Mouse (Mus musculus): ENCODE measurements around the gene Ppp1r16b. TPM values are rescaled to one million over a fixed set of nuclear protein-coding genes. Genes with fewer than 3 reads are reported as not detected.

Gene Ppp1r16b
- polyA plus RNA-seq, 1 experiment from 2014 or later, result 30.6 TPM

GRCm38 (mm10) chr2:158767742-158768339 is 102.6 kb downstream of the Ppp1r16b start, which contains the start of gene Fam83d:
TSS of gene Fam83d (plus strand) at chr2:158768093.
- TF ChIP-seq EP300 (IDR thresholded peaks at IDR 0.05), result no peak
- peak; percentile 93 for TF ChIP-seq CTCF (IDR thresholded peaks at IDR 0.05)
- H3K36me3 ChIP-seq (ENCODE audit: insufficient read depth, low read length), result no peaks in the 10 kb centered on the region
- DNase-seq (ENCODE audit: low spot score) (peak; percentile 99), ATAC-seq (peak; percentile 100)
- H3K4me1 ChIP-seq (ENCODE audit: insufficient read depth, low read depth, low read length), result peaks cover 18% of the 10 kb centered on the region
- peak within 1 kb of the TSS; percentile 100 for H3K4me2 ChIP-seq (replicated peaks; ENCODE audit: low read depth, low read length)
- no peaks in the 10 kb centered on the region for H3K9me3 ChIP-seq (ENCODE audit: low read length)
- peak within 1 kb of the TSS; percentile 57 for H3K4me3 ChIP-seq (ENCODE audit: low read depth, low read length)
- H3K27me3 ChIP-seq (replicated peaks; ENCODE audit: insufficient read depth, low read length), result no peaks in the 10 kb centered on the region
- under 1% methylated on average over 45 of the region's 48 CpGs for WGBS
- H3K27ac ChIP-seq (ENCODE audit: low read length), result no peak within 1 kb of the TSS
- peak within 1 kb of the TSS; percentile 32; the same call in 1 of the 2 replicates for H3K9ac ChIP-seq (replicated peaks; ENCODE audit: low read depth)

- DNase-seq (ENCODE audit: low spot score), result peak; percentile 24
- no peak overlapping the region for H3K27ac ChIP-seq (ENCODE audit: low read length)
- under 1% methylated on average over 36 of the region's 37 CpGs for WGBS
- TF ChIP-seq EP300 (IDR thresholded peaks at IDR 0.05) (no peak), CTCF (IDR thresholded peaks at IDR 0.05) (no peak)
- H3K36me3 ChIP-seq (ENCODE audit: insufficient read depth, low read length), result no peaks in the 10 kb centered on the region
- peak overlapping the region; percentile 100 for H3K4me2 ChIP-seq (replicated peaks; ENCODE audit: low read depth, low read length)
- no peaks in the 10 kb centered on the region for H3K9me3 ChIP-seq (ENCODE audit: low read length)
- ATAC-seq, result no peak
- H3K9ac ChIP-seq (replicated peaks; ENCODE audit: low read depth), result peak overlapping the region; percentile 32; the same call in 1 of the 2 replicates
- H3K4me3 ChIP-seq (ENCODE audit: low read depth, low read length), result peak overlapping the region; percentile 57
- H3K4me1 ChIP-seq (ENCODE audit: insufficient read depth, low read depth, low read length), result peaks cover 18% of the 10 kb centered on the region
- H3K27me3 ChIP-seq (replicated peaks; ENCODE audit: insufficient read depth, low read length), result no peaks in the 10 kb centered on the region
These were observed 103.2 kb downstream of the Ppp1r16b start for GRCm38 (mm10) chr2:158768350-158768749.

GRCm38 (mm10) chr2:158768771-158769170 is 103.6 kb downstream of the Ppp1r16b start:
- WGBS, result 1% methylated on average over 5 of the region's 5 CpGs
- no peak for TF ChIP-seq CTCF (IDR thresholded peaks at IDR 0.05)
- TF ChIP-seq EP300 (IDR thresholded peaks at IDR 0.05), result no peak
- Histone ChIP-seq H3K27me3 (replicated peaks; ENCODE audit: insufficient read depth, low read length) (no peaks in the 10 kb centered on the region), H3K36me3 (ENCODE audit: insufficient read depth, low read length) (no peaks in the 10 kb centered on the region), H3K9me3 (ENCODE audit: low read length) (no peaks in the 10 kb centered on the region), H3K9ac (replicated peaks; ENCODE audit: low read depth) (no peak overlapping the region), H3K4me1 (ENCODE audit: insufficient read depth, low read depth, low read length) (peaks cover 18% of the 10 kb centered on the region), H3K4me3 (ENCODE audit: low read depth, low read length) (peak overlapping the region; percentile 57), H3K27ac (ENCODE audit: low read length) (no peak overlapping the region), H3K4me2 (replicated peaks; ENCODE audit: low read depth, low read length) (peak overlapping the region; percentile 100)
- no peak for ATAC-seq
- DNase-seq (ENCODE audit: low spot score), result no peak

DNA sequence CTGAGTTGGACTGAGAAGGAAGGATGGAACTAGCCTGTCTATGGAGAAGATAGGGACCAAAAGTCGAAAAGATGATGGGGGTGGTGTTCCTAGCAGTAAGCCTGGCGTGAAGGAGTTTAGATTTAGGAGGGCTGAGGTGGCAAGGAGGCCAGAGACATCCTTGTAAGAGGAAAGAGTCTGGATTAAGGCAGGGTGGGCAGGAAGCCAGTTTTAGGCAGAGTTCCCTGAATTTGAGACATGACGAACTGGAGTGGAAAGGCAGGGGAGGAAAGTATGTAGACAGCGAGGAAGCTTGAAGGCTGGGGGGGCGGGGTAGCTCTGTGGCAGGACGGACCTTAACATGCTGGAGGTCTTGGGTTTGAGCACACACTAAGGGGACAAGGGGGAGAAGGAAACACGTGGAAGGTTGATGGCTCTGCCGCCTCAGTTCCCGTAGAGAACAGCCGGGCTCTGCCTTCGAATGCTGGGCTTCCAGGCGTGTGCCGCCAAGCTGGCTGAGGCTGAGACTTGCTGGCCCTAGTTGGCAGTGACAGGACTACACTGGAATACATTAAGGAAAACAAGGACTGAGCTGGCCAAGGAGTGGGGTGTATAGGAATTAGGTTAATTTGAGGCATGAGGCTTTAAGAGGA is 105.0 kb downstream of the Ppp1r16b start:
- Histone ChIP-seq H3K4me1 (ENCODE audit: insufficient read depth, low read depth, low read length) (peaks cover 18% of the 10 kb centered on the region), H3K9me3 (ENCODE audit: low read length) (no peaks in the 10 kb centered on the region), H3K27ac (ENCODE audit: low read length) (no peak overlapping the region), H3K4me2 (replicated peaks; ENCODE audit: low read depth, low read length) (peak overlapping the region; percentile 48), H3K27me3 (replicated peaks; ENCODE audit: insufficient read depth, low read length) (no peaks in the 10 kb centered on the region), H3K9ac (replicated peaks; ENCODE audit: low read depth) (no peak overlapping the region), H3K4me3 (ENCODE audit: low read depth, low read length) (0 out of 2 replicates have a peak overlapping the region, but pooled peaks have one; percentile 2), H3K36me3 (ENCODE audit: insufficient read depth, low read length) (no peaks in the 10 kb centered on the region)
- TF ChIP-seq CTCF (IDR thresholded peaks at IDR 0.05) (no peak), EP300 (IDR thresholded peaks at IDR 0.05) (no peak)
- 5% methylated on average over 13 of the region's 13 CpGs for WGBS
- no peak for ATAC-seq
- peak; percentile 62 for DNase-seq (ENCODE audit: low spot score)

- Histone ChIP-seq H3K27ac (ENCODE audit: low read length) (no peak overlapping the region), H3K27me3 (replicated peaks; ENCODE audit: insufficient read depth, low read length) (no peaks in the 10 kb centered on the region)
These were observed 106.0 kb downstream of the Ppp1r16b start for GRCm38 (mm10) chr2:158771066-158771763.

DNA sequence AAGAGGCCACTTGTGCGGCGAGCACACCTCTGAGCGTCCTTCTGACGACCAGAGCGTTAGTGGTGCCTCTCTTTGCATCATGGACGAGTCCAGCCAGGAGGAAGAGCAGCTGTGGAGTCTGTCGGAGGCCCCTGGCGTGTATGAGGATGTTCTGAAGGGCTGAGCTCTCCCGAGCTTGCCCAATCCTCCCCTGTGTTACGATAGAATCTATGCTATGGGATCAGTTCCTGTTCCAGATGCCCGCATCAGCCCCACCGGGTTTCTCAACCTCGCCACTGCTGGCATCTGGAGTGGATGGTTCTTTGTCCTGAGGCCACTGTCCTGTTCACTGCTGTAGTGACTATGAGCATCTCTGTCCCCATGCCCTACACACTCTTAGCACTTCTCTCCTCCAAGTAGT is 107.6 kb downstream of the Ppp1r16b start:
- ATAC-seq, result no peak
- TF ChIP-seq CTCF (IDR thresholded peaks at IDR 0.05) (no peak), EP300 (IDR thresholded peaks at IDR 0.05) (no peak)
- Histone ChIP-seq H3K27me3 (replicated peaks; ENCODE audit: insufficient read depth, low read length) (no peaks in the 10 kb centered on the region), H3K36me3 (ENCODE audit: insufficient read depth, low read length) (no peaks in the 10 kb centered on the region), H3K4me3 (ENCODE audit: low read depth, low read length) (no peak overlapping the region), H3K9me3 (ENCODE audit: low read length) (no peaks in the 10 kb centered on the region), H3K4me2 (replicated peaks; ENCODE audit: low read depth, low read length) (no peak overlapping the region), H3K27ac (ENCODE audit: low read length) (no peak overlapping the region), H3K9ac (replicated peaks; ENCODE audit: low read depth) (no peak overlapping the region), H3K4me1 (ENCODE audit: insufficient read depth, low read depth, low read length) (peaks cover 27% of the 10 kb centered on the region)
- peak; percentile 13 for DNase-seq (ENCODE audit: low spot score)
- 69% methylated on average over 13 of the region's 13 CpGs for WGBS

More at GRCm38 (mm10) chr2:158771066-158771763, 106.0 kb downstream of the Ppp1r16b start:
- H3K9me3 ChIP-seq (ENCODE audit: low read length), result no peaks in the 10 kb centered on the region
- peaks cover 18% of the 10 kb centered on the region for H3K4me1 ChIP-seq (ENCODE audit: insufficient read depth, low read depth, low read length)
- 40% methylated on average over 11 of the region's 11 CpGs for WGBS
- no peak for TF ChIP-seq EP300 (IDR thresholded peaks at IDR 0.05)
- TF ChIP-seq CTCF (IDR thresholded peaks at IDR 0.05), result no peak
- H3K36me3 ChIP-seq (ENCODE audit: insufficient read depth, low read length), result no peaks in the 10 kb centered on the region
- H3K4me3 ChIP-seq (ENCODE audit: low read depth, low read length), result no peak overlapping the region
- DNase-seq (ENCODE audit: low spot score) (no peak), ATAC-seq (no peak)
- no peak overlapping the region for H3K4me2 ChIP-seq (replicated peaks; ENCODE audit: low read depth, low read length)
- H3K9ac ChIP-seq (replicated peaks; ENCODE audit: low read depth), result no peak overlapping the region
